In genomic region chr8:83082251-83082650, GRCm38 (mm10) we compare ENCODE assay signal across 12 mouse cellular contexts.
"Had no signal": no experiment of that assay in that cellular context is flagged by ENCODE, and none has a peak within 500 bp of the region (broad histone marks: within the 10 kb centered on the region; RNA-seq: fewer than 3 reads in every experiment).

No protein-coding gene starts in this region.

- DNase-seq: liver, postnatal 0 days; lung, adult 2 months; lung, postnatal 14 days; lung, postnatal 36 days; midbrain, embryonic 14.5 days; right cerebral cortex, adult 18-20 months; right cerebral cortex, postnatal 25 days; right cerebral cortex, postnatal 4 days; spleen, adult 18-20 months; thymus, adult 18-20 months; thymus, postnatal 14 days; thymus, postnatal 36 days had no signal
